Comparison of ENCODE assay signal across 8 mouse cellular contexts in genomic region chr9:118489579-118490019, GRCm38 (mm10). TPM values are rescaled to one million over a fixed set of nuclear protein-coding genes. Genes with fewer than 3 reads are reported as not detected.
A peak's percentile ranks its signal among the peaks of the same experiment; 100 is the strongest.
DNase-seq lines count a peak whose midpoint lies in the region; ATAC-seq and TF ChIP-seq lines count a peak whose summit lies in the region.

No protein-coding gene starts in this region.

- under 1% methylated on average over 16 of the region's 16 CpGs for WGBS in hindbrain, postnatal 0 days
- WGBS in small intestine, adult 2 months = under 1% methylated on average over 16 of the region's 16 CpGs

- ATAC-seq in hindbrain, postnatal 0 days = peak; percentile 83

- H3K4me1 ChIP-seq in hindbrain, postnatal 0 days (ENCODE audit: insufficient read depth, low read length) = peaks cover 3% of the 10 kb centered on the region; the same call in 1 of the 2 replicates
- H3K4me1 ChIP-seq in megakaryocyte, embryonic 14.5 days = peaks cover 40% of the 10 kb centered on the region
- H3K4me1 ChIP-seq in small intestine, adult 2 months (ENCODE audit: control insufficient read depth, insufficient read depth, insufficient read length, low read length) = peaks cover 8% of the 10 kb centered on the region

- no peak overlapping the region for H3K9ac ChIP-seq in hindbrain, postnatal 0 days (replicated peaks; ENCODE audit: low read length)

- no peaks in the 10 kb centered on the region for H3K36me3 ChIP-seq in hindbrain, postnatal 0 days (ENCODE audit: insufficient read depth, low read length)
- H3K36me3 ChIP-seq in megakaryocyte, embryonic 14.5 days (replicated peaks; ENCODE audit: low read length) = no peaks in the 10 kb centered on the region
- no peaks in the 10 kb centered on the region for H3K36me3 ChIP-seq in small intestine, adult 2 months (ENCODE audit: control insufficient read depth, insufficient read depth, low read length)

- intact Hi-C loops in left cerebral cortex, postnatal 10 days (cut with DNase I) = loop anchor here (2.0 to 5.0 kb wide), 2 partner anchors 392 to 437 kb away; no protein-coding TSS in a partner anchor

- H3K4me2 ChIP-seq in hindbrain, postnatal 0 days (ENCODE audit: low read depth, low read length) = peak overlapping the region; percentile 50

- peak; percentile 11; the same call in 1 of the 2 replicates for TF ChIP-seq POLR2A in small intestine, adult 2 months (IDR thresholded peaks at IDR 0.05; ENCODE audit: low read depth, low read length)

- no peaks in the 10 kb centered on the region for H3K9me3 ChIP-seq in hindbrain, postnatal 0 days (ENCODE audit: low read length)
- H3K9me3 ChIP-seq in megakaryocyte, embryonic 14.5 days = peaks cover 13% of the 10 kb centered on the region

- H3K27ac ChIP-seq in hindbrain, postnatal 0 days = no peak overlapping the region
- H3K27ac ChIP-seq in small intestine, adult 2 months (ENCODE audit: insufficient read depth, low read depth, low read length) = no peak overlapping the region

- peaks cover 32% of the 10 kb centered on the region for H3K27me3 ChIP-seq in hindbrain, postnatal 0 days (ENCODE audit: insufficient read depth, low read length)
- H3K27me3 ChIP-seq in megakaryocyte, embryonic 14.5 days (replicated peaks) = peaks cover 75% of the 10 kb centered on the region
- peaks cover 27% of the 10 kb centered on the region for H3K27me3 ChIP-seq in small intestine, adult 2 months (ENCODE audit: control insufficient read depth, insufficient read depth, low read length)

- peak; percentile 90 for TF ChIP-seq CTCF in hindbrain, postnatal 0 days (IDR thresholded peaks at IDR 0.05; ENCODE audit: low read depth)
- peak; percentile 94 for TF ChIP-seq CTCF in small intestine, adult 2 months (IDR thresholded peaks at IDR 0.05; ENCODE audit: extremely low read depth, insufficient read length, insufficient replicate concordance, low read depth, low read length)

- DNase-seq in ovary, postnatal 14 days (ENCODE audit: low spot score) = peak; percentile 50
- DNase-seq in ovary, adult 18-20 months (ENCODE audit: low spot score) = no peak
- peak; percentile 79 to 83 for DNase-seq in cerebellum, postnatal 36 days
- peak; percentile 74 for DNase-seq in gastrocnemius, postnatal 10 days
- peak; percentile 83 for DNase-seq in hindbrain, postnatal 0 days (ENCODE audit: low spot score)
- peak; percentile 31 to 71 for DNase-seq in left cerebral cortex, postnatal 10 days (ENCODE audit: extremely low spot score in 1 of 2, low spot score in 2 of 2)

- H3K4me3 ChIP-seq in hindbrain, postnatal 0 days (ENCODE audit: low read length) = peak overlapping the region; percentile 24
- H3K4me3 ChIP-seq in megakaryocyte, embryonic 14.5 days (replicated peaks) = peak overlapping the region; percentile 87
- H3K4me3 ChIP-seq in small intestine, adult 2 months (ENCODE audit: low read depth, low read length) = peak overlapping the region; percentile 41

RNA-seq across cellular contexts. Expression of gene Eomes, which starts 11.6 kb away (rescaled TPM):
- total RNA-seq in gastrocnemius, postnatal 10 days (2021) = not detected
- total RNA-seq in hindbrain, postnatal 0 days (2014; rRNA removed) = 16.2 and 19.4 TPM in 2 replicates
- polyA plus RNA-seq in hindbrain, postnatal 0 days (2015; fragmentation: Nextera tagmentation; extraction: Ambion mirVana) = 8.6 and 8.9 TPM in 2 replicates
- under 1 TPM; 0.24 to 0.28 TPM for total RNA-seq in left cerebral cortex, postnatal 10 days (2021)
- not detected in 2 replicates for polyA plus RNA-seq in megakaryocyte, embryonic 14.5 days (2012; ENCODE audit: insufficient read depth, low replicate concordance)
- polyA plus RNA-seq in small intestine, adult 2 months (2012; rRNA removed) = 0.11 TPM in 1 of 2 replicates, not detected in the other

RNA-seq across cellular contexts. Expression of gene Golga4, which starts 16.5 kb away (rescaled TPM):
- total RNA-seq in gastrocnemius, postnatal 10 days (2021) = 100 to 1,000 TPM; 144 to 160 TPM
- 34.1 and 36.8 TPM in 2 replicates for total RNA-seq in hindbrain, postnatal 0 days (2014; rRNA removed)
- 25.8 and 27.2 TPM in 2 replicates for polyA plus RNA-seq in hindbrain, postnatal 0 days (2015; fragmentation: Nextera tagmentation; extraction: Ambion mirVana)
- total RNA-seq in left cerebral cortex, postnatal 10 days (2021) = 10 to 100 TPM; 73.5 to 74.4 TPM
- polyA plus RNA-seq in megakaryocyte, embryonic 14.5 days (2012; ENCODE audit: insufficient read depth, low replicate concordance) = 1.2 and 11.7 TPM in 2 replicates
- 9.8 and 17.8 TPM in 2 replicates for polyA plus RNA-seq in small intestine, adult 2 months (2012; rRNA removed)

Comparison
In these comparisons a context has a peak if more than half of its experiments do, and no peak if none do; other contexts are left out.
1. H3K4me3 ChIP-seq: peak in every context shown above with its lines; median percentile 87 in megakaryocyte, embryonic 14.5 days; 41 in small intestine, adult 2 months; 24 in hindbrain, postnatal 0 days.
2. RNA of gene Eomes, which starts 11.6 kb away (total RNA-seq): 16.2 to 19.4 TPM in hindbrain, postnatal 0 days; 0.24 to 0.28 TPM in left cerebral cortex, postnatal 10 days and not detected in gastrocnemius, postnatal 10 days; every median in the first group is over 10 times any median in the second.